Mouse (Mus musculus): ENCODE measurements at regions not wholly inside any gene's neighbourhood (a gene's known extent, or its start where the extent isn't known, plus 50 kb on each side); places are given as distances from the start of the nearest gene placed in this dataset.

- DNase-seq (ENCODE audit: low spot score in 2 of 2), result peak in 1 of 2 experiments; percentile 16
Measured at GRCm38 (mm10) chr11:54195954-54196353, 53.5 kb downstream of the Csf2 start.

DNA sequence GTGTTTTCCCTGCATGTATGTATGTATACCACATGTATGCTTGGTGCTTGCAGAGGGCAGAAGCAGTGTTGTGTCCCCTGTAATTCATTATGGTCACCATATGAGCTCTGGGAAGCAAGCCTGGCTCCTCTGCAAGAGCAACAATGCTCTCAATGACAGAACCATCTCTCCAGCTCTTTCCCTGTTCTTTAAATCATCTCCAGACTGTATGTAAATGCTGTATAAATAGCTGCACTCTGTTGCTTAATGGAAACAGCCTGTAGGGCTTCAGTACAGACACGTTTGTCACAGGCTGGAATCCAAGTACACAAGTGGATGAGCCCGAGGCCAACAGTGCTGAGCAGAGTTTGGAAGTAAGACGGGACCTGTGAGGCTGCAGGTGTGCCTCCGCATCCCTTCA is 54.7 kb downstream of the Csf2 start:
- no peak for DNase-seq (ENCODE audit: low spot score in 2 of 2)

GRCm38 (mm10) chr11:54192275-54192674 is 57.2 kb downstream of the Csf2 start:
- no peak for DNase-seq (ENCODE audit: low spot score in 2 of 2)

DNA sequence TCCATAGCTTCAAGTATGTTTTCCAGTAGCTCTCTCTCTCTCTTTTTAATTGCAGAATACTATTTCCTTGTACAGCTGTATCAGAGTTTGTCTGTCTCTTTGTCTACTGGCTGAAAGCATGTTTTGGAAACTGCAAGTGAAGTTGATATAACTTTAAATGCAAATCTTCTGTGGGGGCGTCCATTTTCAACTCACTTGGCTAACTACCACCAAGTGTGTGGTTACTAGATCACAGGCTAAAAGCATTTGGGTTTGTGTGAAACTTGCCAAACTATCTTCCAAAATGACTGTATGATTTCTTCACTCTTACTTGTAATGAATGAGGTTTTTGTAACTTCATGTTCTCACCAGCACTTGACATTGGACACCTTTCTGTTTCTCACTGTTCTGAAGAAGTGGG is 61.6 kb downstream of the Csf2 start:
- DNase-seq (ENCODE audit: low spot score in 2 of 2), result no peak

- no peak for DNase-seq (ENCODE audit: low spot score in 2 of 2)
Measured at GRCm38 (mm10) chr11:54187377-54187776, 62.1 kb downstream of the Csf2 start.

DNA sequence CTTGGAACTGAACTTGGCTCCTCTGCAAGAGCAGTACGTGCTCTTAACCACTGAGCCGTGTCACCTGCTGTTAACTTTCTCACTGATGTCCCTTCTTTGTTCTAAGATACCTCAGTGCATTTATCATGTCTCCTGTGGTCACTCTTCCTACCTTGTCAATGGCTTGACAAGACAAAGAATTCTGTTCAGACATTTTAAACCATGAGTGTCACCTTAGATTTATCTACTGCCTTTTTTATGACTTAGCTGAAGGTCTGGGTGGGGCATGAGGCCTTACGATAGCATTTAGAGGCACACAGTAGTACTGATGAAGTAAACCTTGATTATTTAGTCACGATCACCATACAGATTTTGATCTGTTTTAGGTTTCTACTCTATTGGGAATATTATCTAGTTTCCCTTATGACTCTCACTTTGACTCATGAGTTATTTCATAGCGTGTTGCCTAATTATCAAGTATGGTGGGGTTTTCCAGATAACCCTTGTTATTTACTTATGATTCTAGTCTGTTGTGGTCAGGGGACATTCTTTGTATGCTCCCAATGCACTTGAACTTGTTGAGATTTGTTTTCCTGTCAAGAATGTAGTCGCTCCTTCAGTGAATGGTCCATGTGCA is 63.6 kb downstream of the Csf2 start:
- DNase-seq (ENCODE audit: low spot score in 2 of 2), result no peak

DNA sequence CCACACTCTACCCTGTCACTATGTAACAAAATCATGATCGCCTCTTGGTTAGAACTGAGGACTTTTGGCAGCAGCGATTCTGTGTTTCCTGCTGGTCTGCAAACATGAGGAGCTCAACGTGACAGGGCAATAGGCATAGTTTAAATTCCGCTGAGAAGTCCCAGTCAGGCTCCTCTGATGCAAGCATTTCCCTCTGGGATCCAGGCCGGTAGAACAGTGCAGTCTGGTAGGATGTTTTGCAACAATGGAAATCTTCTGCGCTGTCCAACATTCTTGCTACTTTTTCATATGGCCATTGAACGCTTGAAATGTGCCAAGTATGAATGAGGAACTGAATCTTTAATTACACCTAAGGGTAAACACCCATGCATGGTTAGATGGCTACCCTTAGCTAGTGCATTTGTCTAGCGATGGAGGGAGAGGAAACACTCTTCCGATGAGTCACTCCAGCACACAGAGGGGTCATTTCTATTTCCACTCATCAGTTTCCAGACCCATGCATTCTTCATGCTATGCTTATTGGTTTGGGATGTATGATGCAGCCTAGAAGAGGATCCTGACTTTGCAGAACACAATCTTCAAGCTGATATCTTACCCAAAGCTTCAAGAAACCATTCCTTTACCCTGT is 67.7 kb downstream of the Csf2 start:
- DNase-seq (ENCODE audit: low spot score in 2 of 2), result no peak
